In genomic region chr9:116366193-116366592, GRCm38 (mm10) we compare ENCODE assay signal across 10 mouse cellular contexts.
DNase-seq lines count a peak whose midpoint lies in the region; ATAC-seq and TF ChIP-seq lines count a peak whose summit lies in the region.
"Had no signal": no experiment of that assay in that cellular context is flagged by ENCODE, and none has a peak within 500 bp of the region (broad histone marks: within the 10 kb centered on the region; RNA-seq: fewer than 3 reads in every experiment).

No protein-coding gene starts in this region.

- no peaks in the 10 kb centered on the region for H3K27me3 ChIP-seq in liver, embryonic 12.5 days (replicated peaks)
- no peaks in the 10 kb centered on the region for H3K27me3 ChIP-seq in neural tube, embryonic 15.5 days (replicated peaks)
- H3K27me3 ChIP-seq: liver, embryonic 13.5 days had no signal

- peak; percentile 32 for DNase-seq in gastrocnemius, adult 2 months
- DNase-seq in gastrocnemius, postnatal 10 days = no peak
- DNase-seq in spleen, adult 12 weeks (ENCODE audit: low spot score) = peak; percentile 35
- no peak for DNase-seq in Muller cell, postnatal 12 days (ENCODE audit: inconsistent ontology term)
- no peak for DNase-seq in ovary, postnatal 36 days (ENCODE audit: low spot score)
- DNase-seq: liver, embryonic 13.5 days had no signal

- no peak overlapping the region for H3K4me2 ChIP-seq in liver, embryonic 12.5 days
- H3K4me2 ChIP-seq in neural tube, embryonic 15.5 days = no peak overlapping the region
- H3K4me2 ChIP-seq: liver, embryonic 13.5 days had no signal

- H3K9ac ChIP-seq in liver, embryonic 12.5 days = no peak overlapping the region
- H3K9ac ChIP-seq in neural tube, embryonic 15.5 days (replicated peaks) = no peak overlapping the region
- H3K9ac ChIP-seq: liver, embryonic 13.5 days had no signal

- intact Hi-C loops in gastrocnemius, adult 2 months (cut with DNase I) = no loop called here

- no peak for TF ChIP-seq CTCF in gastrocnemius, adult 2 months (IDR thresholded peaks at IDR 0.05)

- H3K27ac ChIP-seq in gastrocnemius, adult 2 months = 0 out of 2 replicates have a peak overlapping the region, but pooled peaks have one; percentile 25
- 0 out of 2 replicates have a peak overlapping the region, but pooled peaks have one; percentile 16 for H3K27ac ChIP-seq in liver, embryonic 12.5 days
- no peak overlapping the region for H3K27ac ChIP-seq in neural tube, embryonic 15.5 days (replicated peaks)
- H3K27ac ChIP-seq: hindbrain, postnatal 0 days; liver, embryonic 13.5 days had no signal

- ATAC-seq in CD4-positive, CD25-positive, alpha-beta regulatory T cell, adult 4 months = peak; percentile 93
- no peak for ATAC-seq in liver, embryonic 12.5 days
- ATAC-seq in neural tube, embryonic 15.5 days (ENCODE audit: low FRiP score) = no peak
- ATAC-seq: hindbrain, postnatal 0 days had no signal

- peaks cover 6% of the 10 kb centered on the region; the same call in 1 of the 2 replicates for H3K4me1 ChIP-seq in liver, embryonic 12.5 days
- H3K4me1 ChIP-seq in neural tube, embryonic 15.5 days = peaks cover 7% of the 10 kb centered on the region

- no peak overlapping the region for H3K4me3 ChIP-seq in gastrocnemius, adult 2 months
- no peak overlapping the region for H3K4me3 ChIP-seq in liver, embryonic 12.5 days
- no peak overlapping the region for H3K4me3 ChIP-seq in neural tube, embryonic 15.5 days (replicated peaks)
- H3K4me3 ChIP-seq: liver, embryonic 13.5 days had no signal

- WGBS in liver, embryonic 12.5 days (ENCODE audit: insufficient replicate concordance) = 23% methylated on average over 9 of the region's 9 CpGs
- 87% methylated on average over 9 of the region's 9 CpGs for WGBS in neural tube, embryonic 15.5 days

- peaks cover 9% of the 10 kb centered on the region; the same call in 1 of the 2 replicates for H3K9me3 ChIP-seq in liver, embryonic 12.5 days (replicated peaks)
- no peaks in the 10 kb centered on the region for H3K9me3 ChIP-seq in neural tube, embryonic 15.5 days (replicated peaks)
- H3K9me3 ChIP-seq: liver, embryonic 13.5 days had no signal

- no peaks in the 10 kb centered on the region for H3K36me3 ChIP-seq in liver, embryonic 12.5 days
- H3K36me3 ChIP-seq in neural tube, embryonic 15.5 days = no peaks in the 10 kb centered on the region
- H3K36me3 ChIP-seq: liver, embryonic 13.5 days had no signal

Comparison
In these comparisons a context has a peak if more than half of its experiments do, and no peak if none do; other contexts are left out.
1. DNase-seq: peak in gastrocnemius, adult 2 months (single experiment) and spleen, adult 12 weeks (single experiment); none in gastrocnemius, postnatal 10 days (single experiment), Muller cell, postnatal 12 days (single experiment) and ovary, postnatal 36 days (single experiment).